Mouse (Mus musculus) heart, embryonic 11.5 days (tissue): ENCODE results near the gene Zbbx. TPM values are rescaled to one million over a fixed set of nuclear protein-coding genes. Genes with fewer than 3 reads are reported as not detected.

ENCODE experiments used
- ATAC-seq: fragments of 200-750 bp; cut with Nextera tagmentation; replicated peaks from 2 replicates; pipeline ENCODE4 v1.8.0; 2017; ENCODE audit warnings: moderate library complexity; ENCODE audit not compliant: insufficient number of reproducible peaks, low FRiP score, low TSS enrichment
- H3K27ac ChIP-seq: fragments of 300-500 bp; sonication (generic); 2 replicates; pipeline ENCODE4 v1.5.1; 2014; ENCODE audit warnings: mild to moderate bottlenecking, low read depth, low read length
- H3K27me3 ChIP-seq: fragments of 300-500 bp; sonication (generic); 2 replicates; pipeline ENCODE4 v1.6.1; 2014; ENCODE audit warnings: mild to moderate bottlenecking, low read length, mixed read lengths; ENCODE audit not compliant: control insufficient read depth, insufficient read depth
- H3K36me3 ChIP-seq: fragments of 300-500 bp; sonication (generic); 2 replicates; pipeline ENCODE4 v1.6.1; 2014; ENCODE audit warnings: mild to moderate bottlenecking, low read length, moderate library complexity, mixed read lengths; ENCODE audit not compliant: control insufficient read depth, insufficient read depth
- H3K4me1 ChIP-seq: fragments of 300-500 bp; sonication (generic); 2 replicates; pipeline ENCODE4 v1.6.1; 2014; ENCODE audit warnings: low read length; ENCODE audit not compliant: control insufficient read depth, insufficient read depth
- H3K4me2 ChIP-seq: fragments of 300-500 bp; sonication (generic); 2 replicates; pipeline ENCODE4 v1.6.1; 2014; ENCODE audit warnings: mild to moderate bottlenecking, moderate library complexity
- H3K4me3 ChIP-seq: fragments of 300-500 bp; sonication (generic); 2 replicates; pipeline ENCODE4 v1.5.1; 2014; ENCODE audit warnings: low read depth, low read length
- H3K9ac ChIP-seq: fragments of 300-500 bp; sonication (generic); 2 replicates; pipeline ENCODE4 v1.6.1; 2014; ENCODE audit warnings: mild to moderate bottlenecking, low read depth, low read length, moderate library complexity
- H3K9me3 ChIP-seq: fragments of 300-500 bp; sonication (generic); replicated peaks from 2 replicates; pipeline ENCODE4 v1.6.1; 2016; ENCODE audit warnings: low read length; ENCODE audit not compliant: control insufficient read depth
- WGBS: fragments of 180-500 bp; shearing (Covaris S2); extraction: QIAGEN DNeasy Blood & Tissue Kit; methylation state at CpG from one replicate; pipeline ENCODE4 v1.1.7; 2014; ENCODE audit not compliant: insufficient replicate concordance; 5-methylcytosine and 5-hydroxymethylcytosine counted together
- polyA plus RNA-seq: library from polyadenylated mRNA; unstranded; fragments of >200 nt; fragmentation: Nextera tagmentation; extraction: Ambion mirVana; gene quantifications from 2 replicates; pipeline ENCODE4 v1.2.1, GENCODE M21; 2014

Gene Zbbx
- polyA plus RNA-seq: not detected in 2 replicates

GRCm38 (mm10) chr3:75164838-75165496 lies at the start of gene Zbbx:
Zbbx (minus strand) TSS chr3:75165034.
- H3K36me3 ChIP-seq: no peaks in the 10 kb centered on the region
- H3K4me3 ChIP-seq: peak within 1 kb of the TSS; percentile 20
- H3K9ac ChIP-seq: no peak within 1 kb of the TSS
- WGBS: 19% methylated on average over 20 of the region's 20 CpGs
- ATAC-seq: peak; percentile 69
- H3K27me3 ChIP-seq: no peaks in the 10 kb centered on the region
- no peaks in the 10 kb centered on the region for H3K9me3 ChIP-seq
- peak within 1 kb of the TSS; percentile 58 for H3K4me2 ChIP-seq
- no peak within 1 kb of the TSS for H3K27ac ChIP-seq
- H3K4me1 ChIP-seq: no peaks in the 10 kb centered on the region

DNA sequence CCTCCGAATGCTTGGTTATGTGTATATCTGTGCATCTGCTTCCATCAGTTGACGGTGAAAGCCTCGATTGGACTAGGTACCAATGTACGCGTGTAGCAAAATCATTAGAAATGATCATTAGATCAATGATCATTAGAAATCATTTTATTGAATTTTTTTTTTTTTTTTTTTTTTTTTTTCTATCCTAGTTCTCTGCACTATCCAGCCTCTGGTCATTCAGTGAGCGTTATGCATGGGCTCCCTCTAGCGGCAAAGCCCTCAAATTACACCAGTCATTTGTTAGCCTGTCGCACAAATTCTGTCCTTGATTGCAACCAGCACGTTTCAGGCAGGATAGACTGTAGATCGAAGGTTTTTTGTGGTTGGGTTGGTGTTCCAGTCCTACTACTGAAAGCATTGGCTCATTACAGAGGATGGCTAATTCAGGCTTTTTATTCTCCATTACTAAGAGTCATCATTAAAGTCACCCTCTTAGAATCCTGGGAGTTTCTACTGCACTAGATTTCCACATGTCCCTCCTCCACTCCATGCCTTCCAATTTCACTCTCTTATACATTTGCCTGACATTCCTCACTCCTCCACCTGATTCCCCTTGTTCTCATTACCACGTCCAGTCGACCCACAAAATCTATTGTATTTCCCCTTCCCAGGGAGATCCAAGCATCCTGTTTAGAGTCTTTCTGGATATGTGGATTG lies 38.1 kb upstream of the Zbbx start:
- 34% methylated on average over 12 of the region's 12 CpGs for WGBS

DNA sequence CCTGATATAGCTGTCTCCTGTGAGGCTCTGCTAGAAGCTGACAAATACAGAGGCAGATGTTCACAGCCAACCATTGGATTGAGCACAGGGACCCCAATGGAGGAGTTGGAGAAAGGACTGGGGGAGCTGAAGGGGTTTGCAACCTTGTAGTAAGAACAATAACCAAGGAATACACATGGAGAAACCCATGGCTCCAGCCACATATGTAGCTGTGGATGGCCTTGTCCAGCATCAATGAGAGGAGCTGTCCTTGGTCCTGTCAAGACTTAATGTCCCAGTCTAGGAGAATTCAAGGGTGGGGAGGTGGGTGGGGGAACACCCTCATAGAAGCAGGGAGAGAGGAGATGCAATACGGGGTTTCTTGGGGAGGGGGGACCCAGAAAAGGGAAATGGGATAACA lies 17.8 kb upstream of the Zbbx start:
- H3K36me3 ChIP-seq: no peaks in the 10 kb centered on the region
- H3K4me2 ChIP-seq: no peak overlapping the region
- no peaks in the 10 kb centered on the region for H3K27me3 ChIP-seq
- no peak for ATAC-seq
- H3K9ac ChIP-seq: no peak overlapping the region
- H3K9me3 ChIP-seq: peaks cover 4% of the 10 kb centered on the region; the same call in 1 of the 2 replicates
- no peak overlapping the region for H3K4me3 ChIP-seq
- no peak overlapping the region for H3K27ac ChIP-seq
- WGBS: 59% methylated on average over 1 of the region's 1 CpGs
- no peaks in the 10 kb centered on the region for H3K4me1 ChIP-seq

More for the DNA sequence above, 38.1 kb upstream of the Zbbx start:
- H3K36me3 ChIP-seq: no peaks in the 10 kb centered on the region
- no peak overlapping the region for H3K4me3 ChIP-seq
- H3K9me3 ChIP-seq: no peaks in the 10 kb centered on the region
- no peak overlapping the region for H3K27ac ChIP-seq
- H3K4me2 ChIP-seq: no peak overlapping the region
- no peak for ATAC-seq
- H3K4me1 ChIP-seq: no peaks in the 10 kb centered on the region
- no peak overlapping the region for H3K9ac ChIP-seq
- H3K27me3 ChIP-seq: no peaks in the 10 kb centered on the region

DNA sequence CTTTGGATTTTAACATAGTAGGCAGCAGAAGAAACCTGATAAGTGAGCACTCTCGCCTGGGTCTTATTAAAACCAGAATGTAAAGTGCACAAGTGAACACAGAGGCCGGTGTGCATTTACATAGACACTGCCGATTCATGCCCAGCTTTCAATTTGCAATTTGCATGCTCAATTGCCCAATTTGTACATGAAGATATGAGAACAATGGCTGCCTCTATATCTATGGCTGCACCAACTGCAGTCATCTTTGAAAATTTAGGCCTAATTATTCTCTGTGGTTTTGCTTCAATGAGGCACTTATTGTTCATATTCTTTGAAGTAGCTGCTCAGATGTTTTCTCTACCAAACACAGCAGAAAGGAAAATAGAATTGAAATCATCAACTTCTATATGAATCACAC lies 23.0 kb downstream of the Zbbx start:
- Histone ChIP-seq H3K4me2 (no peak overlapping the region), H3K36me3 (no peaks in the 10 kb centered on the region), H3K27ac (no peak overlapping the region), H3K4me3 (no peak overlapping the region), H3K9me3 (no peaks in the 10 kb centered on the region), H3K4me1 (no peaks in the 10 kb centered on the region), H3K27me3 (no peaks in the 10 kb centered on the region), H3K9ac (no peak overlapping the region)
- ATAC-seq: no peak
- WGBS: 82% methylated on average over 3 of the region's 3 CpGs

- Histone ChIP-seq H3K4me1 (no peaks in the 10 kb centered on the region), H3K4me2 (no peak overlapping the region), H3K27me3 (no peaks in the 10 kb centered on the region), H3K4me3 (no peak overlapping the region), H3K9ac (no peak overlapping the region), H3K9me3 (no peaks in the 10 kb centered on the region), H3K36me3 (no peaks in the 10 kb centered on the region), H3K27ac (no peak overlapping the region)
- ATAC-seq: no peak
Observed at GRCm38 (mm10) chr3:75104867-75105266, 60.0 kb downstream of the Zbbx start.

GRCm38 (mm10) chr3:75085762-75086161 lies 79.1 kb downstream of the Zbbx start:
- Histone ChIP-seq H3K27me3 (no peaks in the 10 kb centered on the region), H3K4me1 (no peaks in the 10 kb centered on the region), H3K4me2 (no peak overlapping the region), H3K27ac (no peak overlapping the region), H3K4me3 (no peak overlapping the region), H3K36me3 (no peaks in the 10 kb centered on the region), H3K9ac (no peak overlapping the region), H3K9me3 (no peaks in the 10 kb centered on the region)
- ATAC-seq: no peak
- WGBS: 63% methylated on average over 1 of the region's 1 CpGs

DNA sequence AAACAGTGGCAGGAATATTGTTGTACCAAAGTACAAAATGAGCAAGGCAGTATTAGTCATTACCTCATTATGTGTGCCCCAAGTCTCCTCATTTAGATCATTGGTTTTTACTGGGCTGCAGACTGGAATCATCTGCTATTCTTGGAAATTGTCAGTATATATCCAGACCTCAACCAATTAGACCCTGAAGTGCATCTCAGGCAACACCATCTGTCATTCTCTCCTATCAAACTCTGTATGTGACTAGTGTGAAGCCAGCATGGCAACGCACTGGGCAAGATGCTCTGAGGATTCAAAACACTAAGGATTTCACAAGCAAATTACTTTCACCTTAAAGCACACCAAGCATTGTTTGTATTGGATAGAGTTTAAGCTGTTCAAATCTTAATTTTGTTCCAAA lies 85.9 kb downstream of the Zbbx start:
- 66% methylated on average over 1 of the region's 1 CpGs for WGBS
- H3K27ac ChIP-seq: no peak overlapping the region
- no peak for ATAC-seq

DNA sequence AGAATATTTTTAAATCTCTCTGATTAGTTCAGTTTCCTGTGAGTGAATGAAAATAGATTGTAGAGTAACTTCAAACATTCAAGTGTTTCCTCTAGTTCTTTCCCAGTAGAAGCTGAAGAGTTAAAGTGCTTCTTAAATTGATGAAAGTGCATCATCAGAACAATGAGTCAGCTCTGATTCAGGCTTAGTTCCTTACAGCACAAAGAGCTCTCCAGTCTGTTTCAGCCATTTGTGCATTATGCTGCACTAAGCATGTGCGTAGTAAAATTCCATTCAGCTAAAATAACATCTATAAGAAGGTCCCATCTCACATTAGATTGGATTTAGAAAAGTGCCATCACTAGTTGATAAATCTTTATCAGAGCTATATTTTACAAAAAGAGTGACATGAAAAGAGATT lies 155.1 kb downstream of the Zbbx start:
- ATAC-seq: no peak
- Histone ChIP-seq H3K27me3 (no peaks in the 10 kb centered on the region), H3K4me1 (no peaks in the 10 kb centered on the region), H3K4me3 (no peak overlapping the region), H3K4me2 (no peak overlapping the region), H3K9ac (no peak overlapping the region), H3K9me3 (no peaks in the 10 kb centered on the region), H3K27ac (no peak overlapping the region), H3K36me3 (no peaks in the 10 kb centered on the region)
- WGBS: 77% methylated on average over 1 of the region's 1 CpGs

More for the DNA sequence above, 85.9 kb downstream of the Zbbx start:
- Histone ChIP-seq H3K4me2 (no peak overlapping the region), H3K36me3 (no peaks in the 10 kb centered on the region), H3K27me3 (no peaks in the 10 kb centered on the region), H3K9ac (no peak overlapping the region), H3K4me1 (no peaks in the 10 kb centered on the region), H3K9me3 (no peaks in the 10 kb centered on the region), H3K4me3 (no peak overlapping the region)
